Mouse (Mus musculus): ENCODE results near the gene Gm20388. TPM values are rescaled to one million over a fixed set of nuclear protein-coding genes. Genes with fewer than 3 reads are reported as not detected.

Gene Gm20388
- polyA plus RNA-seq, 1 experiment from 2014 or later: 2.5 TPM

DNA sequence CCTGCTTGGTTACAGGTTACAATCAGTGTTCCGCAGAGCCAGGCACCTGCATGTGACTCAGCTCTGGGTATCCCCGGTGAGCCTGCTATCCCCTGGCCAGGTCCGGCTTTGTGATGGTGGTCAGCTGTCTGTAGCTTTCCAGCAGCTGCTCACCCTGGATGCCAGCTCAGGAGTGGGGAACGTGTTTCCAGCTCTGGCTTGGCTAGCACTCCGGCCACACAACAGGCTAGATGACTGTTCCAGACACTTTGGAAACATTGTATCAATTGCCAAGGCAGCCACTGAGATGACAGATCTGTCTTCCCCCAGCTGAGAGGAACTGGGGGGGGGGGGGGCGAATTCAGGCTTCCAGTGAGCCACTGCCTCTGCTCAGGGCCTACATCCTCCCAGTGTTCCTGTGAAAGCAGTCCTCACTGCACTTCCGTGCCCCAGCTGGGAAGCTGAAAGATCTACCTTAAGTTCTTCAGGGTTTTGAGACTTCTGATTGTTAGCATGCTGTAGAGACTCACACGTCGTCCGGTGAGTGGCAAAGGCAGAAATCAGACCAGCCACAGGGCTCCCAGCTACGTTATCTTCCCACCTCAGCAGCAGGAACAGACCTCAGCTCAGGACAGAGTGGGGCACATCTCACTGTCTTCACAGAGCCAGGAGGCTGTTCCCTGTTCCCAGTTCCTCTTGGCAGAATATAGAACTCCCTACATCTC lies 4408.1 kb downstream of the Gm20388 start:
- Histone ChIP-seq H3K27me3 (ENCODE audit: low read depth, poor library complexity, severe bottlenecking) (no peaks in the 10 kb centered on the region), H3K4me1 (peaks cover 20% of the 10 kb centered on the region; the same call in 1 of the 2 replicates), H3K9me3 (replicated peaks) (no peaks in the 10 kb centered on the region), H3K27ac (no peak overlapping the region), H3K4me3 (no peak overlapping the region), H3K36me3 (peaks cover 13% of the 10 kb centered on the region)
- WGBS: 80% methylated on average over 11 of the region's 11 CpGs
- no peak for DNase-seq (ENCODE audit: low spot score)

DNA sequence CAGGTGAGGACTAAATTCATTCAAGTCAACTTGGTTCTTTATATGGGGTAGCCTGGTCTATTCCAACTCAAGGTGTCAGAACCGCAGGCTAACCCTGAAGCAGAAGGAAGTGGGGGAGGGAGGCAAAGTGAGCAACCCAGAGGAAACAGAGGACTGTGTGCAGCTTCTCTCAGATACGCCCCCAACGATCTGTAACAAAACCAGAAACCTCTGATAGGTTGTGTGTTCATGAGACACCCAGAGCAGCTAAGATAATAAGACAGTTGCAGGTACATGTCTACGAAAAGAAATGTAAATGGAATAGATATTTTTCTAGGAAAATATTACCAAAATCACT lies 4408.6 kb downstream of the Gm20388 start:
- H3K36me3 ChIP-seq: peaks cover 18% of the 10 kb centered on the region
- 86% methylated on average over 4 of the region's 4 CpGs for WGBS
- no peak overlapping the region for H3K27ac ChIP-seq
- no peaks in the 10 kb centered on the region for H3K9me3 ChIP-seq (replicated peaks)
- H3K4me3 ChIP-seq: no peak overlapping the region
- H3K27me3 ChIP-seq (ENCODE audit: low read depth, poor library complexity, severe bottlenecking): no peaks in the 10 kb centered on the region
- DNase-seq (ENCODE audit: low spot score): no peak
- H3K4me1 ChIP-seq: peaks cover 20% of the 10 kb centered on the region; the same call in 1 of the 2 replicates

DNA sequence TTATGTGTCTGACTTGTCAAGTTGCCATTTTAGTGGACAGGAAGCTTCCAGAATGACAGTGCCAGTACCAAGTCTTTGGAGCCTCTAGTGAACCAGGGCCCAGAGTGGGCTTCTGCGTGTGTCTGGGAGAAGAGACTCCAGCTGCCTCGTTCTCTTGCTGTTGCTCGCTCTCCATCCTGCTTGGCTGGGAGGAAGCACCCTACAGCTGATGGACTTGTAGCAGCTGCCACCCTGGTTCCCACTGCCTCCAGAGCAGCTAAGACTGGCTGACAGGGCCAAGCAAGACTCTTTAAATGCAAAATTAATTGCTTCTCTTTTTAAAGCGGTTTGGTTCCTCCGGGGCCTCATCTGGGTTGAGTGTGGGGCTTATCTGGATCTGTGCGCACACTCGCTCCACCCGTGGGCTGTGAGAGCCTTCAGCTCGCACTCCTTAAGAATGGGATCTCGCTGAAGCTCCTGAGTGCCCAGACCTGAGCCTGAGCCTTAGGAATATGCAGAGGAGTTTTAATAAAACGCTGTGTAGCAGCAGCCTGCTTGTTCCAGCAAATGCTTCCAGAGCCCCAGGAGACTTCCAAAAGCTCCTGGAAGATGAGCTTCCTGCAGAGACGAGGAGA lies 4410.7 kb downstream of the Gm20388 start:
- peaks cover 11% of the 10 kb centered on the region; the same call in 1 of the 2 replicates for H3K4me1 ChIP-seq
- no peaks in the 10 kb centered on the region for H3K27me3 ChIP-seq (ENCODE audit: low read depth, poor library complexity, severe bottlenecking)
- no peak overlapping the region for H3K4me3 ChIP-seq
- WGBS: 67% methylated on average over 12 of the region's 12 CpGs
- H3K36me3 ChIP-seq: peaks cover 39% of the 10 kb centered on the region
- no peak for DNase-seq (ENCODE audit: low spot score)
- H3K27ac ChIP-seq: no peak overlapping the region
- no peaks in the 10 kb centered on the region for H3K9me3 ChIP-seq (replicated peaks)

DNA sequence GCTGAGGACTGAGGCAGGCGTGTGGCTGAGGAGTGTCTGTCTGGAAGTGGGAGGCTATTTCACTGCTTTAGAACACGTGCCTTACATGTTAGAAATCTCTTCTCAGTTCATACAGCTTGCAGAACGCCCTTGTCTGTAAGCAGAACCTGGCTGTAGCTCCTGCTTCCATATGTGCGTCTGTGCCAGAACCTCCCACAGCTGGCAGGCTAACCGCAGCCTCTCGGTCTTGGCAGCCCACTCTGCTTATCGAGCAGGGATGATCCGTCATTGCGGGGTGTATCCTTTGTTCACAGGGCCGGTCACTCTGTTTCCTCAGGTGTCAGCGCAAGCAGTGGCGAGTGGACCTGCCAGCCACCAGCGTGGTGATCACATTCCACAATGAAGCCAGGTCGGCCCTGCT lies 4412.7 kb downstream of the Gm20388 start:
- no peak for DNase-seq (ENCODE audit: low spot score)
- 96% methylated on average over 14 of the region's 14 CpGs for WGBS
- Histone ChIP-seq H3K4me1 (0 out of 2 replicates have a peak, but pooled peaks cover 2% of the 10 kb centered on the region), H3K4me3 (no peak overlapping the region), H3K9me3 (replicated peaks) (no peaks in the 10 kb centered on the region), H3K27me3 (ENCODE audit: low read depth, poor library complexity, severe bottlenecking) (no peaks in the 10 kb centered on the region), H3K27ac (no peak overlapping the region), H3K36me3 (peaks cover 58% of the 10 kb centered on the region)

DNA sequence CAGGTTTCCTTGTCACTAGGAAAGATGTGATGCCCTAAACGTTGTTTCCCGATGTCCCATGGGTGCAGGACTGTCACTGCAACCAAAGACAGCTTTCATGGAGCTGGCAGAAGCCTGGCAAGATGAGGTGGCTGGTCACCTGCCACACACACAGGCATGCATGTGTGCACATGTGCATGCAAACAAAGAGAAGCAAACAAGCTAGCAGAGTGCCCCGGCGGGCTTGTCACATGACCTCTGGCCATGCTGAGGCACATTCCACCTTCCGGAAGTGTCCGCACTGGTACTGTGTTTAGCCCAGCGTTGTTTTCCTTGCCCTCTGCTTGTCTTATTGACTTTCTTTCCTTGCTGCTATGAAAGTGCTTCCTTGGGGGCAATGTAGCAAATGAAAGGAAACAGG lies 4417.6 kb downstream of the Gm20388 start:
- Histone ChIP-seq H3K9me3 (replicated peaks) (no peaks in the 10 kb centered on the region), H3K36me3 (peaks cover 95% of the 10 kb centered on the region), H3K4me1 (0 out of 2 replicates have a peak, but pooled peaks cover 7% of the 10 kb centered on the region), H3K27me3 (ENCODE audit: low read depth, poor library complexity, severe bottlenecking) (no peaks in the 10 kb centered on the region), H3K27ac (no peak overlapping the region), H3K4me3 (no peak overlapping the region)
- DNase-seq (ENCODE audit: low spot score): no peak
- 86% methylated on average over 7 of the region's 7 CpGs for WGBS

DNA sequence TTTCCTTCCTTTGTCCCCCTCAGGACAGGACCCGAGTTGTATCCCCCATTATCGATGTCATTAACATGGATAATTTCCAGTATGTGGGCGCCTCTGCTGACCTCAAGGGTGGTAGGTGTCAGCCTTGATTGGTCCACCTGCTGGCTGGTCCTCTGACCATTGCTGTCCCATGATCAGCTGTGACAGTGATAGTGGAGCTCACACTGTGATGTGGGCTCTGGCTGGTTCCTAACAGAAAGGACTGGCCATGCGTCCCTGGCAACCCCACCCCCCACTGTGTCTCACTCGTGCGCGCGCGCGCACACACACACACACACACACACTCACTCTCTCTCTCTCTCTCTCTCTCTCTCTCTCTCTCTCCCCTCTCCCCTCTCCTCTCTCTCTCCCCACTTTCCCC lies 4419.0 kb downstream of the Gm20388 start:
- 76% methylated on average over 10 of the region's 10 CpGs for WGBS
- H3K36me3 ChIP-seq: peaks cover 95% of the 10 kb centered on the region
- no peak overlapping the region for H3K27ac ChIP-seq

DNA sequence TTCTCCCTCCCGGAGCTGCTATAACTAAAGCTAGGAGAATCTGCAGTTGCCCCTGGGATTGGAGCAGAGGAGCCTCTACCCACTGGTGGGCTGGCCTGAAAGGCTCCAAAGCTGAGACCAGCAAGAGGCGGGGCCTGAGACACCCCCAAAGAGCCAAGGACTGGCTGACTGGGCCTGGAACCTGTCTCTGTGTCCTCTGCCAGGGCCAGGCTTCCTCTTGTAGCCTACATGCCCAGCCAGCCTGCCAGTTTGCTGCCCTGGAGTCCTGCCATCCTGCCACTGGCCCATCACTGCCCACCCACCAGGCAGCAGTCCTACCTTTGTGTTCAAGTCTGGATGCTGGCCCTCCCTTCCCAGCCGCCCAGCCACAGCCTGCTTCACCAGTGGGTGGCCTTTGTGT lies 4419.8 kb downstream of the Gm20388 start:
- H3K27me3 ChIP-seq (ENCODE audit: low read depth, poor library complexity, severe bottlenecking): no peaks in the 10 kb centered on the region
- H3K4me1 ChIP-seq: 0 out of 2 replicates have a peak, but pooled peaks cover 7% of the 10 kb centered on the region
- no peak for DNase-seq (ENCODE audit: low spot score)
- H3K9me3 ChIP-seq (replicated peaks): no peaks in the 10 kb centered on the region
- WGBS: 70% methylated on average over 3 of the region's 3 CpGs
- H3K27ac ChIP-seq: no peak overlapping the region
- no peak overlapping the region for H3K4me3 ChIP-seq
- H3K36me3 ChIP-seq: peaks cover 95% of the 10 kb centered on the region

More for the DNA sequence above, 4419.0 kb downstream of the Gm20388 start:
- Histone ChIP-seq H3K9me3 (replicated peaks) (no peaks in the 10 kb centered on the region), H3K4me3 (no peak overlapping the region), H3K4me1 (0 out of 2 replicates have a peak, but pooled peaks cover 7% of the 10 kb centered on the region), H3K27me3 (ENCODE audit: low read depth, poor library complexity, severe bottlenecking) (no peaks in the 10 kb centered on the region)
- no peak for DNase-seq (ENCODE audit: low spot score)

DNA sequence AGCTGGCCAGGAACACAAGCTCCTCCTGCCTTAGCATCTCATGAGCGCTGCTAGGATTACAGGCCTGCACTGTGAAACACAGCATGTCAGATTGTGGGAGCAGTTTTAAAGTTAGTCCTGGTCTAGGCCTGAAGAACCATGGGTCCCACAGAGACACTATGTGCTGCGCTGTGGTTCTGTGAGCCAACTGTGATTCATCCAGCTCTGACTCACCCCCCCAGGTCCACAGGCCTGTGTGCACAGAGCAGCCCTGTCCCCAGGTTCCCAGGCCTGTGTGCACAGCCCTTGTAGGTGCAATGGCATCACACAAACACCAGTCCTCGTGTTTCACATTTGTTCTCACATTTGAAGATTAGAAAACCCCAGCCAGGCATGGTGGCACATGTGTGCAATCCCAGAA lies 4420.5 kb downstream of the Gm20388 start:
- no peak overlapping the region for H3K4me3 ChIP-seq
- H3K4me1 ChIP-seq: 0 out of 2 replicates have a peak, but pooled peaks cover 7% of the 10 kb centered on the region
- 91% methylated on average over 3 of the region's 3 CpGs for WGBS
- no peak for DNase-seq (ENCODE audit: low spot score)
- no peaks in the 10 kb centered on the region for H3K9me3 ChIP-seq (replicated peaks)
- H3K27ac ChIP-seq: no peak overlapping the region
- no peaks in the 10 kb centered on the region for H3K27me3 ChIP-seq (ENCODE audit: low read depth, poor library complexity, severe bottlenecking)
- peaks cover 95% of the 10 kb centered on the region for H3K36me3 ChIP-seq

DNA sequence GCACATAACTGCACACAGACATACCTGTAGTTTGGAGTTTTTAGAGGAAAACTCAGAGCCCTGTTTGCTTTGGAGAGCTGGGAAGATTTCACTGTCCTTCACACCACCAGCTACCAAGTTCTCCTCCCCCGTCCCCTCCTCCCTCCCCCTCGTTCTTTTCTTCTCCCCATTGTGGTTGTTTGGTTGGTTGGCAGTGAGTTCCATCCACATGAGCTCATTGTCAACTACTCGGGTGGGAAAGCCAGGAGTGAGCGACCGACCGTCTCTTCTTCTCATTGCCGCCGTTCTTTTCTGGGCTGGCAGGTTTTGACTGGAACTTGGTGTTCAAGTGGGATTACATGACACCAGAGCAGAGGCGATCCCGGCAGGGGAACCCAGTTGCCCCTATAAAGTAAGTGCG lies 4421.1 kb downstream of the Gm20388 start:
- 87% methylated on average over 11 of the region's 11 CpGs for WGBS
- 0 out of 2 replicates have a peak, but pooled peaks cover 7% of the 10 kb centered on the region for H3K4me1 ChIP-seq
- no peak overlapping the region for H3K27ac ChIP-seq
- DNase-seq (ENCODE audit: low spot score): no peak
- H3K9me3 ChIP-seq (replicated peaks): no peaks in the 10 kb centered on the region
- H3K36me3 ChIP-seq: peaks cover 95% of the 10 kb centered on the region
- H3K27me3 ChIP-seq (ENCODE audit: low read depth, poor library complexity, severe bottlenecking): no peaks in the 10 kb centered on the region
- H3K4me3 ChIP-seq: no peak overlapping the region

DNA sequence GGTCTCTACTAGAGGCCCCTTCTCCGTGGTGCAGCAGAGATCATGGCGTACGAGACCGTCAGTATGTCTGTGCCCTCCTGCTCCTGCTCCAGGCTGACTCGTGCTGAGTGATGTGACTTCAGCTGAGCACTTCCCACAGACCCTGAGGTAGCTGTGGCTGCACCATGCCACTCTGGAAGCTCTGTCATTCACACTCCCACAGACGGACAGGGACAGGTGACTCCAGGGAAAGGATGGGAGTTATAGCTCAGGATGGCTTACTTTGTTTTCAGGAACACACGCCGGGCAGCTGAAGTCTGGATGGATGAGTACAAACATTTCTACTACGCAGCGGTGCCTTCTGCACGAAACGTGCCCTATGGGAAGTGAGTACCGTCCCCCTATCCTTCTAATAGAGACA lies 4425.7 kb downstream of the Gm20388 start:
- peaks cover 98% of the 10 kb centered on the region for H3K36me3 ChIP-seq
- WGBS: 93% methylated on average over 13 of the region's 13 CpGs

DNA sequence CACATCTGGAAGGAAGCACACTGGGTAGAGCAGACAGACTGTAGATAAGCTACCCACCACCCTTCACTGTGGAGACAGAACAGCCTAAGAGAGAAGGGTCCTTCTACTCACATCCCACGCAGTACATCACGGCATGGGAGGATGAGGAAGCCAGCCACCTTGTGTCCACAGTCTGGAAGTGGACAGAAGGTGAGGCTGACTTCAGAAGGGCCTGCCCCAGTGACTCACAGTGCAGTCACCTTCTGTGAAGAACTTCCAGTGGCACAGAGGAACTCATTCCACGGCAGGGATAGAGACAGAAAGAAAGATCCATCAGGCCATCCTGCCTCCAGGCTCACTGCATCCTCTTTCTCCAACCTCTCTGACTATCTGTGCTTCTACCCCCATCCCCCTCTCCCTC lies 4429.1 kb downstream of the Gm20388 start:
- H3K4me1 ChIP-seq: peaks cover 7% of the 10 kb centered on the region; the same call in 1 of the 2 replicates
- H3K27me3 ChIP-seq (ENCODE audit: low read depth, poor library complexity, severe bottlenecking): no peaks in the 10 kb centered on the region
- DNase-seq (ENCODE audit: low spot score): no peak
- no peak overlapping the region for H3K4me3 ChIP-seq
- WGBS: 92% methylated on average over 3 of the region's 3 CpGs
- no peak overlapping the region for H3K27ac ChIP-seq
- H3K36me3 ChIP-seq: peaks cover 99% of the 10 kb centered on the region
- no peaks in the 10 kb centered on the region for H3K9me3 ChIP-seq (replicated peaks)

More for the DNA sequence above, 4425.7 kb downstream of the Gm20388 start:
- no peak overlapping the region for H3K27ac ChIP-seq
- no peak overlapping the region for H3K4me3 ChIP-seq
- no peak for DNase-seq (ENCODE audit: low spot score)
- H3K9me3 ChIP-seq (replicated peaks): no peaks in the 10 kb centered on the region
- no peaks in the 10 kb centered on the region for H3K27me3 ChIP-seq (ENCODE audit: low read depth, poor library complexity, severe bottlenecking)
- H3K4me1 ChIP-seq: peaks cover 7% of the 10 kb centered on the region; the same call in 1 of the 2 replicates

DNA sequence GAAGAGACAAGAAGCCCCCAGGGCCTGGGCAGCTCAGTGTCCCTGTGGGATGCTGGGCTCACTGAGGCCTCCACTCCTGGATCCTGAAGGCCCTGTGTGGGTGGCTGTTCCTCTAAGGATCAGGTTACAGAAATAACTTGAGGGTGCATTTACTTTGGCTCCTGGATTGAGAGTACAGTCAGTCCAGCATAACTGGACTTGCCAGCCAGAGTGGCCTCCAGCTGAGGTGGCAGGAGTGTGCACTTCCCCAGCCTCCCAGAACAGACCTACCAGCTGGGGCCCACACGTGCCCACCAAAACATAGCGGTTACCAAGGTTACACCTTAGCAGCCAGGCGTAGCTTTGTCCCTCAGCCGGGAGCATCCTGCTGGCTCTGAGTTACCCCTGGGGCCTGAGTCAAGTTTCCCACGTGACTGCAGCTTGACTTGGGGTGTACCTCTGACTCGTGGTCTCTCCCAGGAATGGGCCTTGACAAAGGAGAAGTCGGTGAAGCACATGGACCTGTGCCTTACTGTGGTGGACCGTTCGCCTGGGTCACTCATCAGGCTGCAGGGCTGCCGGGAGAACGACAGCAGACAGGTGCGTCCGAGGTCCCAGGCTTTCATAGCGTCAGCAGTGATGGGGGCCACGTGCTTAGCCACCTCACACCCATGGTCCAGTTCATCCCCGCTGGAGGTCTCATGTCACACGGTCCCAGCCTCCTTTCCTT lies 4429.9 kb downstream of the Gm20388 start:
- H3K4me3 ChIP-seq: no peak overlapping the region
- peaks cover 96% of the 10 kb centered on the region for H3K36me3 ChIP-seq
- 80% methylated on average over 17 of the region's 17 CpGs for WGBS
- H3K4me1 ChIP-seq: peaks cover 7% of the 10 kb centered on the region; the same call in 1 of the 2 replicates
- H3K27me3 ChIP-seq (ENCODE audit: low read depth, poor library complexity, severe bottlenecking): no peaks in the 10 kb centered on the region
- DNase-seq (ENCODE audit: low spot score): no peak
- no peaks in the 10 kb centered on the region for H3K9me3 ChIP-seq (replicated peaks)
- H3K27ac ChIP-seq: no peak overlapping the region

DNA sequence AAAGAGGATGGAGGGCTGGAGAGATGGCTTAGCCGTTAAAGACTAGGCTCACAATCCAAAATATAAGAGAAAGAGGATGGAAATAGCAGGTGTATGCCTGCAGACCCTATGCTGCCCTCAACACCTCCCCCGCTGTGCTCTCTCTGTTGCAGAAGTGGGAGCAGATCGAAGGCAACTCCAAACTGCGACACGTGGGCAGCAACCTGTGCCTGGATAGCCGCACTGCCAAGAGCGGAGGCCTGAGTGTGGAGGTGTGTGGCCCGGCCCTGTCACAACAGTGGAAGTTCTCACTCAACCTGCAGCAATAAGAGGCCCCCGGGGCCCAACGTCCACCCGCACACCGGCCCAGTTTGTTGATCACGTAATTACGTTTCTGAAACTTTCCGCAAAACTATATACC lies 4432.5 kb downstream of the Gm20388 start:
- H3K36me3 ChIP-seq: peaks cover 70% of the 10 kb centered on the region
- no peaks in the 10 kb centered on the region for H3K9me3 ChIP-seq (replicated peaks)
- no peak for DNase-seq (ENCODE audit: low spot score)
- H3K4me3 ChIP-seq: no peak overlapping the region
- peaks cover 17% of the 10 kb centered on the region for H3K4me1 ChIP-seq
- WGBS: 95% methylated on average over 15 of the region's 15 CpGs
- H3K27me3 ChIP-seq (ENCODE audit: low read depth, poor library complexity, severe bottlenecking): no peaks in the 10 kb centered on the region
- H3K27ac ChIP-seq: no peak overlapping the region
